Mouse (Mus musculus) CD4-positive helper T cell, adult 2 months (primary cell): ENCODE data around the gene Mamdc4.

Experiments
- DNase-seq: peaks from one replicate; pipeline ENCODE4 v3.0.0-alpha.2; 2012; ENCODE audit warnings: low read depth, missing footprints, low spot score

The Mamdc4 gene

GRCm38 (mm10) chr2:25582466-25583119, 7.9 kb upstream of the Mamdc4 start:
- no peak for DNase-seq

GRCm38 (mm10) chr2:25581901-25582301, 7.3 kb upstream of the Mamdc4 start:
- DNase-seq: no peak

GRCm38 (mm10) chr2:25581294-25581864, 6.7 kb upstream of the Mamdc4 start, which contains the start of gene Ajm1:
TSS of gene Ajm1 (minus strand) at chr2:25581757.
- peak; percentile 77 for DNase-seq

GRCm38 (mm10) chr2:25580621-25581101, 6.0 kb upstream of the Mamdc4 start:
- DNase-seq: no peak

GRCm38 (mm10) chr2:25579737-25580460, 5.3 kb upstream of the Mamdc4 start:
- peak; percentile 74 for DNase-seq

- DNase-seq: peak; percentile 37
Measured at GRCm38 (mm10) chr2:25578796-25579736, 4.4 kb upstream of the Mamdc4 start.

- DNase-seq: peak; percentile 36
Measured at GRCm38 (mm10) chr2:25577951-25578795, 3.5 kb upstream of the Mamdc4 start.

GRCm38 (mm10) chr2:25576965-25577891, 2.6 kb upstream of the Mamdc4 start:
- DNase-seq: peak; percentile 64

GRCm38 (mm10) chr2:25576028-25576850, 1.6 kb upstream of the Mamdc4 start:
- no peak for DNase-seq

GRCm38 (mm10) chr2:25575432-25576027, 885 bp upstream of the Mamdc4 start:
- peak; percentile 46 for DNase-seq

- DNase-seq: no peak
Measured at GRCm38 (mm10) chr2:25574136-25574535, 509 bp downstream of the Mamdc4 start.

GRCm38 (mm10) chr2:25573068-25573467, 1.6 kb downstream of the Mamdc4 start:
- DNase-seq: no peak

- no peak for DNase-seq
Measured at GRCm38 (mm10) chr2:25571221-25571620, 3.4 kb downstream of the Mamdc4 start.

GRCm38 (mm10) chr2:25569323-25569722, 5.3 kb downstream of the Mamdc4 start:
- no peak for DNase-seq

GRCm38 (mm10) chr2:25568473-25569019, 6.1 kb downstream of the Mamdc4 start:
- DNase-seq: no peak

GRCm38 (mm10) chr2:25566558-25566957, 8.1 kb downstream of the Mamdc4 start:
- DNase-seq: no peak

GRCm38 (mm10) chr2:25565741-25566140, 8.9 kb downstream of the Mamdc4 start:
- DNase-seq: no peak

- no peak for DNase-seq
Measured at GRCm38 (mm10) chr2:25561946-25562345, 12.7 kb downstream of the Mamdc4 start.
